Mouse (Mus musculus): Measurements from ENCODE around the gene Cog1. TPM values are rescaled to one million over a fixed set of nuclear protein-coding genes. Genes with fewer than 3 reads are reported as not detected.

The Cog1 gene
- polyA plus RNA-seq, 1 experiment from 2014 or later: 26.4 TPM

GRCm38 (mm10) chr11:113715078-113715674 is 66.2 kb downstream of the Cog1 start:
- ATAC-seq: 0 out of 2 replicates have a peak, but pooled peaks have one; percentile 32
- WGBS: 68% methylated on average over 7 of the region's 7 CpGs
- H3K36me3 ChIP-seq: no peaks in the 10 kb centered on the region

DNA sequence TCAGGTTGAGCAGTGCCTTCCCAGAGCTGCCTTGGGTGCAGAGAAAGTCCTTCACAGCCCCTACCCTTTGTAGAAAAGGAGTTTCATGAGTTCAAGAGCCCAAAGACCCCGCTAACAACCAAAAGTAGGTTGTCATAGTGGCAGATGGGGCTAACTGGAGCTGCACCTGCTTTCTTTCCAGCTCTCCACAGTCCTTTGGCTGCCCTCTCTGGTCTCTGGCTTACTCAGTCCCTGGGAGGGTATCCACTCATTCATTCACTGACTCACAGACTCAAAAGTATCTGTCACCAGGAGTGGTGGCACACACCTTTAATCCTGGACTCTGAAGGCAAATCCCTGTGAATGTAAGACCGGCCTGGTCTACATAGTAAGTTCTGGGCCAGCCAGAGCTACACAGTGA is 67.2 kb downstream of the Cog1 start:
- Histone ChIP-seq H3K27ac (no peak overlapping the region), H3K4me3 (replicated peaks) (no peak overlapping the region), H3K9ac (no peak overlapping the region), H3K9me3 (no peaks in the 10 kb centered on the region), H3K36me3 (no peaks in the 10 kb centered on the region), H3K4me1 (replicated peaks) (0 out of 2 replicates have a peak, but pooled peaks cover 4% of the 10 kb centered on the region), H3K27me3 (replicated peaks) (no peaks in the 10 kb centered on the region), H3K4me2 (replicated peaks) (no peak overlapping the region)
- ATAC-seq: no peak
- 95% methylated on average over 2 of the region's 2 CpGs for WGBS

More at GRCm38 (mm10) chr11:113715078-113715674, 66.2 kb downstream of the Cog1 start:
- peaks cover 10% of the 10 kb centered on the region for H3K4me1 ChIP-seq (replicated peaks)
- no peak overlapping the region for H3K9ac ChIP-seq
- H3K27ac ChIP-seq: no peak overlapping the region
- no peaks in the 10 kb centered on the region for H3K9me3 ChIP-seq
- H3K4me2 ChIP-seq (replicated peaks): no peak overlapping the region
- H3K4me3 ChIP-seq (replicated peaks): no peak overlapping the region
- H3K27me3 ChIP-seq (replicated peaks): no peaks in the 10 kb centered on the region

Other genes with a start within 250 kb of the Cog1 start
- 0.65 and 1.4 TPM in 2 replicates for gene Sstr2, start 29.8 kb upstream of the Cog1 start, polyA plus RNA-seq (2015; fragmentation: Nextera tagmentation; extraction: Ambion mirVana)
- 40.8 and 45.7 TPM in 2 replicates for gene Slc39a11, start 910 bp downstream of the Cog1 start, polyA plus RNA-seq (2015; fragmentation: Nextera tagmentation; extraction: Ambion mirVana)
- gene Fam104a, start 35.0 kb downstream of the Cog1 start, polyA plus RNA-seq (2015; fragmentation: Nextera tagmentation; extraction: Ambion mirVana): 42.6 and 46.0 TPM in 2 replicates
- gene D11Wsu47e, start 35.2 kb downstream of the Cog1 start, polyA plus RNA-seq (2015; fragmentation: Nextera tagmentation; extraction: Ambion mirVana): 14.6 and 17.8 TPM in 2 replicates
- 0.18 TPM in 1 of 2 replicates, not detected in the other for gene Cpsf4l, start 60.8 kb downstream of the Cog1 start, polyA plus RNA-seq (2015; fragmentation: Nextera tagmentation; extraction: Ambion mirVana)
- gene Cdc42ep4, start 102.7 kb downstream of the Cog1 start, polyA plus RNA-seq (2015; fragmentation: Nextera tagmentation; extraction: Ambion mirVana): 54.4 and 57.8 TPM in 2 replicates